Mouse (Mus musculus): Measurements from ENCODE around the gene 6820408C15Rik. TPM values are rescaled to one million over a fixed set of nuclear protein-coding genes. Genes with fewer than 3 reads are reported as not detected.

Gene 6820408C15Rik
- polyA plus RNA-seq (2014; fragmentation: Illumina TruSeq; extraction: RNeasy Lipid Tissue Mini Kit (QIAGEN cat#74804); ENCODE audit: low read depth, low replicate concordance) = 0.36 TPM

GRCm38 (mm10) chr2:152415287-152415686, at the start of gene 6820408C15Rik:
Gene 6820408C15Rik, plus strand, starts transcription at chr2:152415587.

GRCm38 (mm10) chr2:152376345-152376741, 39.0 kb upstream of the 6820408C15Rik start, which contains the start of gene Nrsn2:
Gene Nrsn2, minus strand, starts transcription at chr2:152376638.

GRCm38 (mm10) chr2:152397680-152398435, 17.5 kb upstream of the 6820408C15Rik start, which contains the start of gene Sox12:
Gene Sox12, minus strand, starts transcription at chr2:152398063.

GRCm38 (mm10) chr2:152414591-152415165, 709 bp upstream of the 6820408C15Rik start, which contains the start of gene Zcchc3:
Gene Zcchc3, minus strand, starts transcription at chr2:152415027.

GRCm38 (mm10) chr2:152464570-152465150, 49.3 kb downstream of the 6820408C15Rik start, which contains the start of gene Defb23:
Gene Defb23, minus strand, starts transcription at chr2:152464620.

GRCm38 (mm10) chr2:152476763-152477162, 61.4 kb downstream of the 6820408C15Rik start, which contains the start of gene Defb20:
Gene Defb20, plus strand, starts transcription at chr2:152477063.

GRCm38 (mm10) chr2:152490038-152490437, 74.7 kb downstream of the 6820408C15Rik start, which contains the start of gene Defb22:
Gene Defb22, minus strand, starts transcription at chr2:152490138.

Other genes with a start within 250 kb of the 6820408C15Rik start
- gene Csnk2a1, start 188.7 kb upstream of the 6820408C15Rik start, polyA plus RNA-seq (2014; fragmentation: Illumina TruSeq; extraction: RNeasy Lipid Tissue Mini Kit (QIAGEN cat#74804); ENCODE audit: low read depth, low replicate concordance) = 145 TPM
- 22.4 TPM for gene Tbc1d20, start 121.8 kb upstream of the 6820408C15Rik start, polyA plus RNA-seq (2014; fragmentation: Illumina TruSeq; extraction: RNeasy Lipid Tissue Mini Kit (QIAGEN cat#74804); ENCODE audit: low read depth, low replicate concordance)
- gene Rbck1, start 82.9 kb upstream of the 6820408C15Rik start, polyA plus RNA-seq (2014; fragmentation: Illumina TruSeq; extraction: RNeasy Lipid Tissue Mini Kit (QIAGEN cat#74804); ENCODE audit: low read depth, low replicate concordance) = 0.44 TPM
- not detected for gene Trib3, start 71.6 kb upstream of the 6820408C15Rik start, polyA plus RNA-seq (2014; fragmentation: Illumina TruSeq; extraction: RNeasy Lipid Tissue Mini Kit (QIAGEN cat#74804); ENCODE audit: low read depth, low replicate concordance)
- not detected for gene Nrsn2, start 38.9 kb upstream of the 6820408C15Rik start, polyA plus RNA-seq (2014; fragmentation: Illumina TruSeq; extraction: RNeasy Lipid Tissue Mini Kit (QIAGEN cat#74804); ENCODE audit: low read depth, low replicate concordance)
- 0.40 TPM for gene Sox12, start 17.5 kb upstream of the 6820408C15Rik start, polyA plus RNA-seq (2014; fragmentation: Illumina TruSeq; extraction: RNeasy Lipid Tissue Mini Kit (QIAGEN cat#74804); ENCODE audit: low read depth, low replicate concordance)
- 3.2 TPM for gene Zcchc3, start 560 bp upstream of the 6820408C15Rik start, polyA plus RNA-seq (2014; fragmentation: Illumina TruSeq; extraction: RNeasy Lipid Tissue Mini Kit (QIAGEN cat#74804); ENCODE audit: low read depth, low replicate concordance)
- not detected for gene Defb23, start 49.0 kb downstream of the 6820408C15Rik start, polyA plus RNA-seq (2014; fragmentation: Illumina TruSeq; extraction: RNeasy Lipid Tissue Mini Kit (QIAGEN cat#74804); ENCODE audit: low read depth, low replicate concordance)
- not detected for gene Defb20, start 61.5 kb downstream of the 6820408C15Rik start, polyA plus RNA-seq (2014; fragmentation: Illumina TruSeq; extraction: RNeasy Lipid Tissue Mini Kit (QIAGEN cat#74804); ENCODE audit: low read depth, low replicate concordance)
- not detected for gene Defb22, start 74.6 kb downstream of the 6820408C15Rik start, polyA plus RNA-seq (2014; fragmentation: Illumina TruSeq; extraction: RNeasy Lipid Tissue Mini Kit (QIAGEN cat#74804); ENCODE audit: low read depth, low replicate concordance)
- 2.1 TPM for gene Defb26, start 96.1 kb downstream of the 6820408C15Rik start, polyA plus RNA-seq (2014; fragmentation: Illumina TruSeq; extraction: RNeasy Lipid Tissue Mini Kit (QIAGEN cat#74804); ENCODE audit: low read depth, low replicate concordance)
- gene Defb28, start 102.7 kb downstream of the 6820408C15Rik start, polyA plus RNA-seq (2014; fragmentation: Illumina TruSeq; extraction: RNeasy Lipid Tissue Mini Kit (QIAGEN cat#74804); ENCODE audit: low read depth, low replicate concordance) = not detected
- 44.8 TPM for gene Defb29, start 124.5 kb downstream of the 6820408C15Rik start, polyA plus RNA-seq (2014; fragmentation: Illumina TruSeq; extraction: RNeasy Lipid Tissue Mini Kit (QIAGEN cat#74804); ENCODE audit: low read depth, low replicate concordance)
- gene Gm17416, start 153.8 kb downstream of the 6820408C15Rik start, polyA plus RNA-seq (2014; fragmentation: Illumina TruSeq; extraction: RNeasy Lipid Tissue Mini Kit (QIAGEN cat#74804); ENCODE audit: low read depth, low replicate concordance) = not detected
- gene Defb21, start 157.2 kb downstream of the 6820408C15Rik start, polyA plus RNA-seq (2014; fragmentation: Illumina TruSeq; extraction: RNeasy Lipid Tissue Mini Kit (QIAGEN cat#74804); ENCODE audit: low read depth, low replicate concordance) = not detected
- not detected for gene Defb19, start 164.7 kb downstream of the 6820408C15Rik start, polyA plus RNA-seq (2014; fragmentation: Illumina TruSeq; extraction: RNeasy Lipid Tissue Mini Kit (QIAGEN cat#74804); ENCODE audit: low read depth, low replicate concordance)
- gene Defb45, start 183.8 kb downstream of the 6820408C15Rik start, polyA plus RNA-seq (2014; fragmentation: Illumina TruSeq; extraction: RNeasy Lipid Tissue Mini Kit (QIAGEN cat#74804); ENCODE audit: low read depth, low replicate concordance) = not detected
- not detected for gene Defb36, start 188.7 kb downstream of the 6820408C15Rik start, polyA plus RNA-seq (2014; fragmentation: Illumina TruSeq; extraction: RNeasy Lipid Tissue Mini Kit (QIAGEN cat#74804); ENCODE audit: low read depth, low replicate concordance)
- gene Defb25, start 207.5 kb downstream of the 6820408C15Rik start, polyA plus RNA-seq (2014; fragmentation: Illumina TruSeq; extraction: RNeasy Lipid Tissue Mini Kit (QIAGEN cat#74804); ENCODE audit: low read depth, low replicate concordance) = not detected
- 1.3 TPM for gene Rem1, start 211.4 kb downstream of the 6820408C15Rik start, polyA plus RNA-seq (2014; fragmentation: Illumina TruSeq; extraction: RNeasy Lipid Tissue Mini Kit (QIAGEN cat#74804); ENCODE audit: low read depth, low replicate concordance)

Data from kidney, adult 10 weeks (tissue).